10 mouse cellular contexts compared by ENCODE assay signal in the genomic region with DNA sequence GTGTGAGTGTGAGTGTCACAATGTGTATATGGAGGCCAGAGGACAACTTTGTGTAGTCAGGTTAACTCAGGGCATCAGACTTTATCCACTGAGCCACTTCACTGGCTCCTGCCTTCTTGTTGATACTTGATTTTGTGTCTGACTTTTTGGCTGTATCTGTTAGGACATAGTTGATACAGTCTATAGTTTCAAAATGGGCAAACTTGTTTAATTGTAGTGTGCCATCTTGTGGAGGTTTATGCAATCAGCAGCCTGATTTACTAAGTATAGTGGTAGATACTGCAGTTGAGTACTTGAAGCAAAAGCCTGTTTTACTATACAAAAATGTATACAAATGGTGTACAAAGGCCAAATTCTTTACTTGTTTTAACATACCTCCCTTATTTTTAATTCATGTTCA. TPM values are rescaled to one million over a fixed set of nuclear protein-coding genes. Genes with fewer than 3 reads are reported as not detected.
DNase-seq lines count a peak whose midpoint lies in the region; ATAC-seq and TF ChIP-seq lines count a peak whose summit lies in the region.
"Had no signal": no experiment of that assay in that cellular context is flagged by ENCODE, and none has a peak within 500 bp of the region (broad histone marks: within the 10 kb centered on the region; RNA-seq: fewer than 3 reads in every experiment).

No protein-coding gene starts in this region.

- peak; percentile 72 for DNase-seq in forebrain, postnatal 0 days
- no peak for DNase-seq in liver, postnatal 0 days
- DNase-seq in liver = no peak
- DNase-seq in Muller cell, postnatal 12 days (ENCODE audit: inconsistent ontology term) = peak; percentile 21
- DNase-seq in induced T-regulatory cell, adult 2 months (ENCODE audit: low read depth) = peak; percentile 61
- peak; percentile 69 for DNase-seq in retina, embryonic 14.5 days (ENCODE audit: low spot score)

- no peak overlapping the region for H3K9ac ChIP-seq in forebrain, postnatal 0 days
- H3K9ac ChIP-seq in forebrain, embryonic 15.5 days (replicated peaks) = no peak overlapping the region
- H3K9ac ChIP-seq in liver, postnatal 0 days (replicated peaks) = no peak overlapping the region
- H3K9ac ChIP-seq: heart, embryonic 15.5 days; midbrain, embryonic 12.5 days had no signal

- H3K36me3 ChIP-seq in forebrain, postnatal 0 days (ENCODE audit: insufficient read depth) = peaks cover 17% of the 10 kb centered on the region; the same call in 1 of the 2 replicates
- peaks cover 7% of the 10 kb centered on the region; the same call in 1 of the 2 replicates for H3K36me3 ChIP-seq in forebrain, embryonic 15.5 days
- peaks cover 32% of the 10 kb centered on the region for H3K36me3 ChIP-seq in liver, postnatal 0 days (replicated peaks; ENCODE audit: insufficient read depth, low read length)

- peak; percentile 77 for TF ChIP-seq CTCF in forebrain, postnatal 0 days (IDR thresholded peaks at IDR 0.05; ENCODE audit: low read depth)
- peak; percentile 69 for TF ChIP-seq CTCF in liver, postnatal 0 days (IDR thresholded peaks at IDR 0.05; ENCODE audit: low read depth)

- no peak overlapping the region for H3K27ac ChIP-seq in forebrain, postnatal 0 days (ENCODE audit: low read depth, low read length)
- H3K27ac ChIP-seq in forebrain, embryonic 15.5 days (replicated peaks) = no peak overlapping the region
- no peak overlapping the region for H3K27ac ChIP-seq in liver, postnatal 0 days (ENCODE audit: low read depth)
- H3K27ac ChIP-seq: heart, embryonic 15.5 days; midbrain, embryonic 12.5 days had no signal

- ATAC-seq in forebrain, postnatal 0 days = peak; percentile 70
- no peak for ATAC-seq in forebrain, embryonic 15.5 days (replicated peaks)
- peak; percentile 23 for ATAC-seq in liver, postnatal 0 days
- ATAC-seq in monocyte, adult 5-6 weeks (replicated peaks; ENCODE audit: insufficient number of reproducible peaks, low FRiP score, low TSS enrichment, poor library complexity, severe bottlenecking) = no peak

- no peaks in the 10 kb centered on the region for H3K4me1 ChIP-seq in forebrain, postnatal 0 days (ENCODE audit: insufficient read depth)
- H3K4me1 ChIP-seq in forebrain, embryonic 15.5 days = no peaks in the 10 kb centered on the region
- H3K4me1 ChIP-seq in liver, postnatal 0 days (ENCODE audit: insufficient read depth) = no peaks in the 10 kb centered on the region
- H3K4me1 ChIP-seq: heart, embryonic 15.5 days; midbrain, embryonic 12.5 days had no signal

- no peaks in the 10 kb centered on the region for H3K9me3 ChIP-seq in forebrain, postnatal 0 days (ENCODE audit: low read length)
- no peaks in the 10 kb centered on the region for H3K9me3 ChIP-seq in forebrain, embryonic 15.5 days
- no peaks in the 10 kb centered on the region for H3K9me3 ChIP-seq in liver, postnatal 0 days (ENCODE audit: low read length)
- H3K9me3 ChIP-seq: heart, embryonic 15.5 days; midbrain, embryonic 12.5 days had no signal

- H3K4me2 ChIP-seq in forebrain, postnatal 0 days (ENCODE audit: low read depth) = no peak overlapping the region
- no peak overlapping the region for H3K4me2 ChIP-seq in forebrain, embryonic 15.5 days (replicated peaks)
- H3K4me2 ChIP-seq in liver, postnatal 0 days (ENCODE audit: low read depth, low read length) = no peak overlapping the region
- H3K4me2 ChIP-seq: heart, embryonic 15.5 days; midbrain, embryonic 12.5 days had no signal

- H3K27me3 ChIP-seq in forebrain, postnatal 0 days (ENCODE audit: insufficient read depth, low read length) = no peaks in the 10 kb centered on the region
- no peaks in the 10 kb centered on the region for H3K27me3 ChIP-seq in forebrain, embryonic 15.5 days
- no peaks in the 10 kb centered on the region for H3K27me3 ChIP-seq in liver, postnatal 0 days (ENCODE audit: insufficient read depth, low read length)
- H3K27me3 ChIP-seq: heart, embryonic 15.5 days; midbrain, embryonic 12.5 days had no signal

- H3K4me3 ChIP-seq in forebrain, postnatal 0 days (ENCODE audit: low read depth, low read length) = no peak overlapping the region
- H3K4me3 ChIP-seq in forebrain, embryonic 15.5 days = no peak overlapping the region
- no peak overlapping the region for H3K4me3 ChIP-seq in liver, postnatal 0 days (ENCODE audit: low read depth, low read length)
- H3K4me3 ChIP-seq: heart, embryonic 15.5 days; midbrain, embryonic 12.5 days had no signal

- no peak for TF ChIP-seq EP300 in liver, postnatal 0 days (IDR thresholded peaks at IDR 0.05; ENCODE audit: low read depth)

RNA-seq across cellular contexts. Expression of a gene that starts 55.2 kb away (rescaled TPM):
- 93.2 and 119 TPM in 2 replicates for total RNA-seq in forebrain, postnatal 0 days (2014; rRNA removed)
- 84.1 and 93.5 TPM in 2 replicates for polyA plus RNA-seq in forebrain, postnatal 0 days (2015; fragmentation: Nextera tagmentation; extraction: Ambion mirVana)
- polyA plus RNA-seq in forebrain, embryonic 15.5 days (2015; fragmentation: Nextera tagmentation; extraction: Ambion mirVana) = 152 and 153 TPM in 2 replicates
- polyA plus RNA-seq in liver, postnatal 0 days (2015; fragmentation: Nextera tagmentation; extraction: Ambion mirVana) = 95.7 and 103 TPM in 2 replicates
- total RNA-seq in monocyte, adult 5-6 weeks (2017) = 201 to 306 TPM (median 209 TPM) in 3 replicates

Comparison
In these comparisons a context has a peak if more than half of its experiments do, and no peak if none do; other contexts are left out.
1. ATAC-seq: peak in forebrain, postnatal 0 days (single experiment) and liver, postnatal 0 days (single experiment); none in forebrain, embryonic 15.5 days (single experiment) and monocyte, adult 5-6 weeks (single experiment).
2. DNase-seq: peak in forebrain, postnatal 0 days (single experiment), Muller cell, postnatal 12 days (single experiment), induced T-regulatory cell, adult 2 months (single experiment) and retina, embryonic 14.5 days (single experiment); none in liver, postnatal 0 days (single experiment) and liver (single experiment).